Mouse (Mus musculus) megakaryocyte, embryonic 14.5 days (primary cell): ENCODE measurements at regions not wholly inside any gene's neighbourhood (a gene's known extent, or its start where the extent isn't known, plus 50 kb on each side); places are given as distances from the start of the nearest gene placed in this dataset.

Experiments used
- H3K27me3 ChIP-seq: replicated peaks from 2 replicates; pipeline ENCODE3; 2012; ENCODE audit warnings: inconsistent platforms
- H3K36me3 ChIP-seq: replicated peaks from 2 replicates; pipeline ENCODE3; 2012; ENCODE audit warnings: low read length, inconsistent platforms, mixed read lengths
- H3K4me1 ChIP-seq: 2 replicates; pipeline ENCODE4 v1.6.1; 2012; ENCODE audit warnings: inconsistent platforms
- H3K4me3 ChIP-seq: replicated peaks from 2 replicates; pipeline ENCODE3; 2012; ENCODE audit warnings: moderate library complexity, mild to moderate bottlenecking, inconsistent platforms
- H3K9me3 ChIP-seq: 2 replicates; pipeline ENCODE4 v1.6.1; 2012; ENCODE audit warnings: inconsistent platforms
- FLI1 ChIP-seq: IDR thresholded peaks from 2 replicates; pipeline ENCODE4 v1.6.1; 2012; ENCODE audit warnings: low read length, inconsistent platforms, mixed read lengths
- GATA1 ChIP-seq: IDR thresholded peaks from 3 replicates; pipeline ENCODE4 v1.6.1; 2012; ENCODE audit warnings: mixed read lengths, low read length, inconsistent platforms, borderline replicate concordance

- TF ChIP-seq GATA1 (no peak), FLI1 (no peak)
- Histone ChIP-seq H3K9me3 (peaks cover 6% of the 10 kb centered on the region; the same call in 1 of the 2 replicates), H3K4me3 (no peak overlapping the region), H3K27me3 (no peaks in the 10 kb centered on the region), H3K4me1 (peaks cover 44% of the 10 kb centered on the region), H3K36me3 (no peaks in the 10 kb centered on the region)
These were observed 233.7 kb upstream of the Tbl1xr1 start for GRCm38 (mm10) chr3:21842545-21843291.

GRCm38 (mm10) chr3:21843292-21843852 is 233.1 kb upstream of the Tbl1xr1 start:
- no peaks in the 10 kb centered on the region for H3K36me3 ChIP-seq
- peaks cover 6% of the 10 kb centered on the region; the same call in 1 of the 2 replicates for H3K9me3 ChIP-seq
- no peak for TF ChIP-seq FLI1
- TF ChIP-seq GATA1: no peak
- peaks cover 38% of the 10 kb centered on the region for H3K4me1 ChIP-seq
- H3K4me3 ChIP-seq: no peak overlapping the region
- no peaks in the 10 kb centered on the region for H3K27me3 ChIP-seq

DNA sequence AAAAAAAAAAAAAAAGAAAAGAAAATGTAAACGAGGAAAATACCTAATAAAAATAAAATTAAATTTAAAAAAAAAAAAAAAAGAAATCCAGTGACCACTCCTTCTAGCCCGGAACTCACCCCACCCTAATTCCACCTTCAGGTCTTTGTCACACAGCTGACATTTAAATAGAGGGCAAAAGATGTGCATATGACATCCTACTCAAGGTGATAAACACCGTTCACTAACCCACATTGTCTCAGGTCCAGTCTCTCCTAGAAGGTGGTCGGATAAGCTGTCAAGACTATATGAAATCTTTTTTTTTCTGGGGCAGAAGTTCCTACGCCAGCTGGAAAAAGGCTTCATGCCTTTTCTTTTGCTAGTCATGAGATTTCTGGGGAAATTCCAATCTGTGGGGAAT is 226.6 kb upstream of the Tbl1xr1 start:
- H3K27me3 ChIP-seq: no peaks in the 10 kb centered on the region
- peaks cover 14% of the 10 kb centered on the region; the same call in 1 of the 2 replicates for H3K4me1 ChIP-seq
- H3K9me3 ChIP-seq: peaks cover 10% of the 10 kb centered on the region
- H3K36me3 ChIP-seq: no peaks in the 10 kb centered on the region
- no peak overlapping the region for H3K4me3 ChIP-seq
- TF ChIP-seq FLI1 (no peak), GATA1 (no peak)

DNA sequence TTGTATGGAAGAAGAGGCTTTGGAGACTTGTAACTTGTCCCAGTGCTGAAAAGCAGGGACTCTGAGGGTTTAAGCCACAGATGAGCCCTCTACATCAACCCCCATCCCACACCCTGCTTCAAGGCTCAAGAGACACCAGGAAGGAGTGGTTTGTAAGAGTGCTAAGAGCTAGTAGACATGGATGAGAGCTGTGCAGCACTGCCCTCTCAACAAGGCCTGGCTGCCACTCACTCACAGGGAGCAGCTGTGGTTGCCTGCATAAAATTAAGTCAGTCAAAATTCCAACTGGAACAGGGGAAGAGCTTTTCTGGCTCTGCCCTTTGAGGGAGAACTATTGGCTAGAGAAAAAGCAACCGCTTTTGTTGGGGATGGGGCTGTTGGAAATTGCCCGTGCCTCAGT is 225.5 kb upstream of the Tbl1xr1 start:
- no peaks in the 10 kb centered on the region for H3K27me3 ChIP-seq
- peaks cover 6% of the 10 kb centered on the region for H3K9me3 ChIP-seq
- TF ChIP-seq FLI1: no peak
- TF ChIP-seq GATA1: no peak
- no peak overlapping the region for H3K4me3 ChIP-seq
- no peaks in the 10 kb centered on the region for H3K36me3 ChIP-seq
- H3K4me1 ChIP-seq: peaks cover 14% of the 10 kb centered on the region; the same call in 1 of the 2 replicates

- Histone ChIP-seq H3K4me3 (no peak overlapping the region), H3K27me3 (no peaks in the 10 kb centered on the region), H3K4me1 (peaks cover 14% of the 10 kb centered on the region; the same call in 1 of the 2 replicates), H3K9me3 (peaks cover 4% of the 10 kb centered on the region), H3K36me3 (no peaks in the 10 kb centered on the region)
- TF ChIP-seq FLI1: no peak
- TF ChIP-seq GATA1: no peak
These were observed 222.1 kb upstream of the Tbl1xr1 start for GRCm38 (mm10) chr3:21854340-21854739.

DNA sequence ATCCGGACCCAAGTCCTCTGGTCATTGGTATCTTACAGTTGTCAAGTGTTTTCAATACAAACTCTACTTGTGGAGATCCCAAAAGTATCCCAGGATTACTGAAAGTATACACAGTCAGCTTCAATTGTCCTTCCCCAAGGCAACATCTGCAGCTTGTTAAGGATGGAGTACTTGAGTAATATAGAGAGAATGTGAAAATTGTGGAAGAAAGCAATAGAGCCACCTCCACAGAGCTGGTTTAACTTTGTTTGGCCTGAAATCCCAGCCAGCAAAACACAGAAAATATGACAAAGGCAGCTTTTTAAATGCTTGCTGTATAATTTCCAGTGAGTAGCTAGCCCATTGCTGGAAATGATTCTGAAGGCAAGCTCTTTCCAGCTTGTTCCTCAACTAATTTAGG is 217.0 kb upstream of the Tbl1xr1 start:
- TF ChIP-seq GATA1 (no peak), FLI1 (no peak)
- Histone ChIP-seq H3K4me3 (no peak overlapping the region), H3K27me3 (no peaks in the 10 kb centered on the region), H3K9me3 (peaks cover 3% of the 10 kb centered on the region), H3K36me3 (peaks cover 2% of the 10 kb centered on the region), H3K4me1 (peaks cover 25% of the 10 kb centered on the region)

DNA sequence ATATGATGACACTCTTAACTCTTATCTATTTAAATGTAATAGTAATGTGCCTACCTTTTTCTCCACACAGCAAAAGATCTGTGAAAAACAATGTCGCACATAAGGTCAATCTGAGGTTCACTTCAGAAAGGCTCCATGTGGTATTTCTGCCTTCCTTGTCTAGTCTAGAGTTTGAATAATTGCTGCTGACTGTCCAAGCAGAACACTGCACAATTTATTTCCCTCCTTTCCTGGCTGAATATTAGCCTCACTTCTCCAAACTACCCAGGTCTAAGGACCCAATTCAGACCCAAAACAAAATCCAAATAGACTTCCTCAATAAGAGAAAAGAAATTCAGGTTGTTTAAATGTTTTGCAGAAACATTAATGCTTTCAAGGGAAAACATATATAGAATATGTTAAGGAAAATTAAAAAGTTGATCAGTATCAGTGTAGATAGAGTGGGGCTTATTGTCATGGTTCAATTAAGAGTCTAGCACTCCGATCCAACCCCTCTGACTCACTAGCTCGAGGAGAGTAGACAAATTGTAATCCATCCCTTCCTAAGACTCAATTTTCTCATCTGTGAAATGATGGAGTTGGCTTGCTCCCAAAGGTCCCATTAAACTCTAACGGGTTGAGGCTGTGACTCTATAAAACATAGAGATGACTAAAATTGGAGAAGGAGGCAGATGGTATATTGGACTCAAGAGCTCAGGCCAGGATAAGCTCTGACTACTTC is 215.4 kb upstream of the Tbl1xr1 start:
- TF ChIP-seq GATA1 (no peak), FLI1 (no peak)
- Histone ChIP-seq H3K9me3 (peaks cover 4% of the 10 kb centered on the region), H3K4me3 (no peak overlapping the region), H3K4me1 (peaks cover 25% of the 10 kb centered on the region), H3K27me3 (no peaks in the 10 kb centered on the region), H3K36me3 (peaks cover 2% of the 10 kb centered on the region)

DNA sequence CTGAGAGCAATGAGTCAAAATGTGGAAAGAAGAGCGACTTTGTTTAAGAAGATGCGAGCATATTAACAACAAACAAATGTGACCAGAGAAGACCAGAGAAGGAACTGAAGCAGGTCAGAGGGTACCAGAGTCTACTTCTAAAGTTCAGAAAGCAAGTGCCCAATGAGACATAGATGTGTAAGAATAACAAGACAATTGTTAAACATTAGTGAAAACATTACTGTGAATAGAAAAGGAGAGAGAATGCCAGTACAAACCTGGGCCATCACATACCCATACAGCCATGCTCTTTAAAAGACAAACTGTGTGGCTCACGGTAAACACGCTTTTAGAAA is 214.8 kb upstream of the Tbl1xr1 start:
- peaks cover 25% of the 10 kb centered on the region for H3K4me1 ChIP-seq
- peaks cover 2% of the 10 kb centered on the region for H3K36me3 ChIP-seq
- no peak for TF ChIP-seq FLI1
- TF ChIP-seq GATA1: no peak
- no peaks in the 10 kb centered on the region for H3K27me3 ChIP-seq
- peaks cover 4% of the 10 kb centered on the region for H3K9me3 ChIP-seq
- no peak overlapping the region for H3K4me3 ChIP-seq

DNA sequence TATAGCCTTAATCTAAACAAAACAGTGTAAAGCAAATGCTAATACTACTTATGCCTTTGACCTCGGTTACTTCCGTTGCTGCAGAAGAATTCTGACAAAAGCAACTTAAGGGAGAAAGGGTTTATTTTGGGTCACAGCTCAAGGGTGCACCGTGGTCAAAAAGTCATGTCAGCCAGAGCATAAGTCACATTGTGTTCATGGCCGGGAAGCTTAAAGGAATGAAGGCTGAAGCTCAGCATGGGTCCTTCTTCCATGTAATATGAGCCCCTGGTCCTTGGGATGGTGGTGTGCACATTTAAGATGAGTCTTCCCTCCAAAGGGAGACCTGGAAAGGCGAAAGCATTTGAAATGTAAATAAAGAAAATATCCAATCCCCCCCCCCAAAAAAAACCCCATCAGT is 212.1 kb upstream of the Tbl1xr1 start:
- no peaks in the 10 kb centered on the region for H3K27me3 ChIP-seq
- peaks cover 4% of the 10 kb centered on the region for H3K9me3 ChIP-seq
- H3K4me1 ChIP-seq: peaks cover 29% of the 10 kb centered on the region
- TF ChIP-seq GATA1 (no peak), FLI1 (no peak)
- no peak overlapping the region for H3K4me3 ChIP-seq
- peaks cover 2% of the 10 kb centered on the region for H3K36me3 ChIP-seq

- Histone ChIP-seq H3K4me1 (peaks cover 28% of the 10 kb centered on the region), H3K27me3 (no peaks in the 10 kb centered on the region), H3K4me3 (no peak overlapping the region), H3K36me3 (peaks cover 2% of the 10 kb centered on the region), H3K9me3 (peaks cover 4% of the 10 kb centered on the region)
- no peak for TF ChIP-seq GATA1
- TF ChIP-seq FLI1: no peak
These were observed 210.6 kb upstream of the Tbl1xr1 start for GRCm38 (mm10) chr3:21865856-21866255.
